ENCODE assay signal across 11 mouse cellular contexts in genomic region chr1:156720046-156720445, GRCm38 (mm10). TPM values are rescaled to one million over a fixed set of nuclear protein-coding genes. Genes with fewer than 3 reads are reported as not detected.
DNase-seq lines count a peak whose midpoint lies in the region; ATAC-seq and TF ChIP-seq lines count a peak whose summit lies in the region.
"Had no signal": no experiment of that assay in that cellular context is flagged by ENCODE, and none has a peak within 500 bp of the region (broad histone marks: within the 10 kb centered on the region; RNA-seq: fewer than 3 reads in every experiment).

No protein-coding gene starts in this region.

- no peak for TF ChIP-seq CTCF in bone marrow macrophage, adult 2 months (IDR thresholded peaks at IDR 0.05; ENCODE audit: low read depth, low read length)

- H3K4me1 ChIP-seq in hindbrain, embryonic 10.5 days (replicated peaks), result peaks cover 25% of the 10 kb centered on the region
- H3K4me1 ChIP-seq in hindbrain, embryonic 16.5 days (ENCODE audit: control insufficient read depth, insufficient read depth, low read depth, low read length), result peaks cover 8% of the 10 kb centered on the region
- H3K4me1 ChIP-seq in liver, embryonic 12.5 days, result peaks cover 56% of the 10 kb centered on the region
- peaks cover 14% of the 10 kb centered on the region for H3K4me1 ChIP-seq in bone marrow macrophage, adult 2 months (ENCODE audit: control insufficient read depth, insufficient read depth, low read length)
- H3K4me1 ChIP-seq in intestine, embryonic 15.5 days (replicated peaks), result peaks cover 8% of the 10 kb centered on the region; the same call in 1 of the 2 replicates

- H3K9ac ChIP-seq in hindbrain, embryonic 16.5 days (ENCODE audit: low read depth, low read length), result no peak overlapping the region
- H3K9ac ChIP-seq in liver, embryonic 12.5 days, result no peak overlapping the region
- no peak overlapping the region for H3K9ac ChIP-seq in intestine, embryonic 15.5 days

- H3K36me3 ChIP-seq in hindbrain, embryonic 10.5 days, result peaks cover 9% of the 10 kb centered on the region
- no peaks in the 10 kb centered on the region for H3K36me3 ChIP-seq in hindbrain, embryonic 16.5 days (ENCODE audit: control insufficient read depth, insufficient read depth, low read length)
- peaks cover 11% of the 10 kb centered on the region for H3K36me3 ChIP-seq in liver, embryonic 12.5 days
- no peaks in the 10 kb centered on the region for H3K36me3 ChIP-seq in intestine, embryonic 15.5 days
- H3K36me3 ChIP-seq: stomach, embryonic 15.5 days had no signal

- peak overlapping the region; percentile 94; the same call in 1 of the 2 replicates for H3K4me3 ChIP-seq in hindbrain, embryonic 10.5 days
- no peak overlapping the region for H3K4me3 ChIP-seq in hindbrain, embryonic 16.5 days (ENCODE audit: low read length)
- no peak overlapping the region for H3K4me3 ChIP-seq in liver, embryonic 12.5 days
- no peak overlapping the region for H3K4me3 ChIP-seq in bone marrow macrophage, adult 2 months (ENCODE audit: insufficient read depth, low read length)
- no peak overlapping the region for H3K4me3 ChIP-seq in intestine, embryonic 15.5 days (replicated peaks)

- no peak overlapping the region for H3K27ac ChIP-seq in hindbrain, embryonic 10.5 days
- no peak overlapping the region for H3K27ac ChIP-seq in hindbrain, embryonic 16.5 days (ENCODE audit: low read depth, low read length)
- no peak overlapping the region for H3K27ac ChIP-seq in liver, embryonic 12.5 days
- 0 out of 2 replicates have a peak overlapping the region, but pooled peaks have one; percentile 9 for H3K27ac ChIP-seq in bone marrow macrophage, adult 2 months (ENCODE audit: insufficient read depth, low read depth, low read length)
- H3K27ac ChIP-seq in intestine, embryonic 15.5 days, result no peak overlapping the region
- H3K27ac ChIP-seq: forebrain, embryonic 13.5 days had no signal

- no peaks in the 10 kb centered on the region for H3K9me3 ChIP-seq in hindbrain, embryonic 10.5 days
- H3K9me3 ChIP-seq in hindbrain, embryonic 16.5 days (ENCODE audit: control insufficient read depth, low read length), result no peaks in the 10 kb centered on the region
- no peaks in the 10 kb centered on the region for H3K9me3 ChIP-seq in liver, embryonic 12.5 days (replicated peaks)
- H3K9me3 ChIP-seq in intestine, embryonic 15.5 days, result no peaks in the 10 kb centered on the region
- H3K9me3 ChIP-seq: forebrain, embryonic 13.5 days; stomach, embryonic 15.5 days had no signal

- no peak for ATAC-seq in hindbrain, embryonic 16.5 days
- ATAC-seq in liver, embryonic 12.5 days, result no peak
- no peak for ATAC-seq in intestine, embryonic 15.5 days

- 51% methylated on average over 4 of the region's 4 CpGs for WGBS in hindbrain, embryonic 10.5 days
- 62% methylated on average over 4 of the region's 4 CpGs for WGBS in hindbrain, embryonic 16.5 days
- 69% methylated on average over 4 of the region's 4 CpGs for WGBS in liver, embryonic 12.5 days (ENCODE audit: insufficient replicate concordance)
- 65% methylated on average over 4 of the region's 4 CpGs for WGBS in intestine, embryonic 15.5 days

- DNase-seq in hindbrain, embryonic 10.5 days (ENCODE audit: low spot score), result no peak
- no peak for DNase-seq in liver
- DNase-seq in left cerebral cortex, postnatal 14 days (ENCODE audit: low spot score in 2 of 2), result no peak
- no peak for DNase-seq in adrenal gland, postnatal 4 days (ENCODE audit: low spot score in 2 of 2)
- DNase-seq: adrenal gland, postnatal 36 days had no signal

- no peak overlapping the region for H3K4me2 ChIP-seq in hindbrain, embryonic 16.5 days (ENCODE audit: low read length)
- H3K4me2 ChIP-seq in liver, embryonic 12.5 days, result peak overlapping the region; percentile 83
- H3K4me2 ChIP-seq in intestine, embryonic 15.5 days (replicated peaks), result peak overlapping the region; percentile 66; the same call in 1 of the 2 replicates

- peaks cover 27% of the 10 kb centered on the region for H3K27me3 ChIP-seq in hindbrain, embryonic 10.5 days (ENCODE audit: insufficient read depth, poor library complexity, severe bottlenecking)
- no peaks in the 10 kb centered on the region; the same call in 1 of the 2 replicates for H3K27me3 ChIP-seq in hindbrain, embryonic 16.5 days (replicated peaks; ENCODE audit: control insufficient read depth, insufficient read depth, low read length)
- H3K27me3 ChIP-seq in liver, embryonic 12.5 days (replicated peaks), result peaks cover 12% of the 10 kb centered on the region; the same call in 1 of the 2 replicates
- no peaks in the 10 kb centered on the region for H3K27me3 ChIP-seq in intestine, embryonic 15.5 days (replicated peaks)
- H3K27me3 ChIP-seq: stomach, embryonic 15.5 days had no signal

- no peak for TF ChIP-seq POLR2A in bone marrow macrophage, adult 2 months (IDR thresholded peaks at IDR 0.05; ENCODE audit: borderline replicate concordance, low read depth, low read length)

- intact Hi-C loops in left cerebral cortex, postnatal 14 days (cut with DNase I), result no loop called here

RNA-seq across cellular contexts. Expression of gene Fam20b, which starts 1.2 kb away (rescaled TPM):
- 19.4 and 19.9 TPM in 2 replicates for polyA plus RNA-seq in hindbrain, embryonic 10.5 days (2016; fragmentation: Nextera tagmentation; extraction: Ambion mirVana)
- polyA plus RNA-seq in hindbrain, embryonic 16.5 days (2015; fragmentation: Nextera tagmentation; extraction: Ambion mirVana), result 23.9 and 32.1 TPM in 2 replicates
- polyA plus RNA-seq in liver, embryonic 12.5 days (2016; fragmentation: Nextera tagmentation; extraction: Ambion mirVana), result 15.5 and 17.1 TPM in 2 replicates
- 25.1 and 27.3 TPM in 2 replicates for polyA plus RNA-seq in bone marrow macrophage, adult 2 months (2012; ENCODE audit: insufficient read depth, insufficient read length, missing spikeins)
- polyA plus RNA-seq in intestine, embryonic 15.5 days (2015; fragmentation: Nextera tagmentation; extraction: Ambion mirVana), result 45.5 and 48.0 TPM in 2 replicates
- 10 to 100 TPM; 59.5 to 64.6 TPM for total RNA-seq in left cerebral cortex, postnatal 14 days (2021)
- 10 to 100 TPM; 51.7 to 62.4 TPM for total RNA-seq in adrenal gland, postnatal 4 days (2021)

RNA-seq across cellular contexts. Expression of gene Tor3a, which starts 45.9 kb away (rescaled TPM):
- polyA plus RNA-seq in hindbrain, embryonic 10.5 days (2016; fragmentation: Nextera tagmentation; extraction: Ambion mirVana), result 7.2 and 7.5 TPM in 2 replicates
- polyA plus RNA-seq in hindbrain, embryonic 16.5 days (2015; fragmentation: Nextera tagmentation; extraction: Ambion mirVana), result 4.8 and 5.2 TPM in 2 replicates
- 2.9 and 3.3 TPM in 2 replicates for polyA plus RNA-seq in liver, embryonic 12.5 days (2016; fragmentation: Nextera tagmentation; extraction: Ambion mirVana)
- polyA plus RNA-seq in bone marrow macrophage, adult 2 months (2012; ENCODE audit: insufficient read depth, insufficient read length, missing spikeins), result 68.8 and 79.4 TPM in 2 replicates
- polyA plus RNA-seq in intestine, embryonic 15.5 days (2015; fragmentation: Nextera tagmentation; extraction: Ambion mirVana), result 5.4 and 5.6 TPM in 2 replicates
- total RNA-seq in left cerebral cortex, postnatal 14 days (2021), result 1 to 10 TPM; 4.2 to 6.8 TPM
- 10 to 100 TPM; 15.7 to 17.1 TPM for total RNA-seq in adrenal gland, postnatal 4 days (2021)
